Mouse (Mus musculus): ENCODE results near the gene Ldhd.
"Not testable (repeated sequence)": the region's sequence is repeated elsewhere in the genome, so short reads cannot be mapped to it uniquely, and the experiment has no call there.

Ldhd gene

GRCm38 (mm10) chr8:111630105-111630521, at the start of gene Ldhd:
Gene Ldhd, minus strand, starts transcription at chr8:111630374.
- DNase-seq (ENCODE audit: extremely low spot score, low read depth, low spot score): no peak

DNA sequence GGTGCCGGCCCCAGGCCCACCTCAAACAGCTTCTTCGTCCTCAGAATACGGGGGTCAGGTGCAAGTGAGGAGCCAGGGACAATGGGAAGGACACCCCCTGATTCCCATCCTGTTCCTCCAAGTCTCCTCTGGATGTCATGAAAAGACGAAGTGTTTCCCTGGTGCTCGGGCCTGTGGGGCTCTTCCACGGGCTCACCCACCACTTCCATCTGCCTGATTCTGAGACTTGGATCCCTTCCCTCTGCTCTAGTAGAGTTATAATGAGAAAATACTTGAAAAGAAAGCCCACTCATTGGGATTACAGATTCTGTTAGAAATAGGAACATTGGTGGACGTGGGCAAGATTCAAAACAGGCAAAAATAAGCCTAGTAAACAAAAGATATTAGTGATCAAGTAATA, 48.7 kb upstream of the Ldhd start:
- DNase-seq (ENCODE audit: extremely low spot score, low read depth, low spot score): no peak

DNA sequence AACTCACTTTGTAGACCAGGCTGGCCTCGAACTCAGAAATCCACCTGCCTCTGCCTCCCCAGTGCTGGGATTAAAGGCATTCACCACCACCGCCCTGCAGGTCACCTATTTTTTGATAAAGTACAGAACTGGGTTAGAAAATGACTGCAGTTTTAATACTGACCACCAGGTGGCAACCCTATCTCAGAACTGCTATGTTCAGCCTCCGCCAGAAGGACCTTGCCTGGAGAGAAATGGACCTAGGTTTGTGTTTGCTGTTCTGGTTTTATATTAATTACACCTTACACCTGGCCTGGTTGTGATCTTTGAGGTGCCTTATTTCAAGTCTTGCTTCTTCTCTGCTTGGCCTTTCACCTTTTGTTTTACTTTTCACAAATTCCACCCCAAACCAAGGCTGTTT, 47.9 kb upstream of the Ldhd start:
- peak; percentile 52 for DNase-seq (ENCODE audit: extremely low spot score, low read depth, low spot score)

DNA sequence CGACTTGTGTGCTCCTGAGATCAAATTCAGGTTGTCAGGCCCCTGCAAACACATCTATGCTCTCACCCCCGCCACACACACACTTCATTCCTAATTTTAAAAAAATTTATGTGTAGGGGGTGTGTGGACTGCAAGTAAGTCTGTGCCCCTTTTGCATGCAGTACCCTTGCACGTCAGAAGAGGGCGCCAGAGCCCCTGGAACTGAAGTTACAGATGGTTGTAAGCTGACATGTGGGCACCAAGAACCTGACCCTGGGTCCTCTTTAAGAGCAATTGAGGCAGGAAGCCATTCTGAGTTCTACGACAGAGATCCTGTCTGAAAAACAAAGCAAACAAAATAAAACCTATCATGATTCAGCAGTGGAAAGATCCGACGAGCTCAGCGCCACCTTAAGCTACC, 46.1 kb upstream of the Ldhd start:
- DNase-seq (ENCODE audit: extremely low spot score, low read depth, low spot score): no peak

GRCm38 (mm10) chr8:111666751-111667150, 36.6 kb upstream of the Ldhd start:
- DNase-seq (ENCODE audit: extremely low spot score, low read depth, low spot score): no peak

GRCm38 (mm10) chr8:111662473-111662872, 32.3 kb upstream of the Ldhd start:
- no peak for DNase-seq (ENCODE audit: extremely low spot score, low read depth, low spot score)

DNA sequence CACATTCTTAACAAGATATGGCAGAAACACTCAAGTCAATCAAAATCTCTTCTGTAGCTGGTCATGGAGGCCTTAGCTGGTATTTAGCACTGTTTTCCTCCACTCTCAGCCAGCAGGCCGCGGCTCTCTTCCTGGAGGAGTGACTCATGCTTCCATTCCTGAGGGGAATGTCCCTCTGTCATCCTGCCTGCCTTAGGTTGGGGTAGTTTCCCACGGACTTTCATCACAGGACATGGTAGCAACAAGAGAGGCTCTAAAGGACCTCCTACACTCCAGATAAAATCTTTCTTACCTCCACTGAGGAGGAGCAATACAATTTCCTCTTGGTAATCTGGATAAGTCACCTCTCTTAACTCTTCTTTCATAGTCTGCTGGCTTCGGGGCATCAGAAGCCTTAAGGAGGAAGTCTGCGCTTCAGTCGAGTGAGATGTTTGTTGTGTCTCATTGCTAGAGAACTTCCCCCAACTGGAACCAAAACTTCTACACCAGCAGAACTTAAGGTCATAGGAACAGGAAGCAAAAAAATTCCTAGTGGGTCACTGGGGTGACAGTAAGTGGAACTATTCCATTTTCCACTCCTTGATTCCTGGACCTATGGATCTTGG, 28.7 kb upstream of the Ldhd start:
- DNase-seq (ENCODE audit: extremely low spot score, low read depth, low spot score): no peak

DNA sequence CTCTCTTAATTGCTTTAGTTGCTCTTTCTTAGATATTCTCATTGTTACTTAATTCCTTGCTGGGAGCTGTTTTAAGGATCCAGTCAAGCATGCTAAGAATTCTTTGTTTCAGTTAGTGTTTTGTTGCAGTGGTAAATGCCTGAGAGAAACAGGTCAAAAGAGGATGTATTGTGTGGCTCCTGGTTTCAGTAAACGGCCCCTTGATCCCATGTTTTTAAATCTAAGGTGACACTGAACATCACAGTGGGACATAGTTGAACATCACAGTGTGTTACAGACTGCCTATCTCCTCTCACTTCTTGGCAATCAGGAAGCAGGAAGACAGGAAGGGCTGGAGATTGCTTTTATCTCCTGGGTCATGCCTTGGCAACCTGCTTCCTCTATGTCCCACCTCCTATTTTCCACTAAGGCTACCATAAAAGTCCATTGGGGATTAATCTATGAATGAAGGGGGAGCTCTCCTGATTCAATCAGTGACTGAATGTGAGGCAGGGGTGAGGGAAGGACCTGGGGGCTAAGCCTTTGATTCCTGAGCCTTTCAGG, 27.2 kb upstream of the Ldhd start:
- no peak for DNase-seq (ENCODE audit: extremely low spot score, low read depth, low spot score)

DNA sequence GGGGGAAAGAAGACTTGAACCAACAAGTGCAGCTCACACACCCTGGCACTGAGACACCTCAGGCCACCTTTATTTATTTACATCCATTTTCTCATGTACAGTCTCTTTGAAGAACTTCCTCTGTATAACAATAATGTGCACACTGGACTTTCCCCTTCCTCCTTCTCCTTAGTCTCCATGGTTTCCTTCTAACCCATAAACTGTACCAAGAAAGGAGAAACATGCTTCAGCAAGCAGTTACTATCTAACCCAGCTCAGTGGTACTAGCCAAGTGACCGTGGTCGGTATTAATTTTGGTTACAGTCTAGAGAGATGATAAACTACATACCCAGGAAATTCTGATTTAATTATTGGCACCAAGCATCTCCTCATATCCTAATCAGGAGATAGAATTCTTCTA, 23.4 kb upstream of the Ldhd start:
- DNase-seq (ENCODE audit: extremely low spot score, low read depth, low spot score): no peak

DNA sequence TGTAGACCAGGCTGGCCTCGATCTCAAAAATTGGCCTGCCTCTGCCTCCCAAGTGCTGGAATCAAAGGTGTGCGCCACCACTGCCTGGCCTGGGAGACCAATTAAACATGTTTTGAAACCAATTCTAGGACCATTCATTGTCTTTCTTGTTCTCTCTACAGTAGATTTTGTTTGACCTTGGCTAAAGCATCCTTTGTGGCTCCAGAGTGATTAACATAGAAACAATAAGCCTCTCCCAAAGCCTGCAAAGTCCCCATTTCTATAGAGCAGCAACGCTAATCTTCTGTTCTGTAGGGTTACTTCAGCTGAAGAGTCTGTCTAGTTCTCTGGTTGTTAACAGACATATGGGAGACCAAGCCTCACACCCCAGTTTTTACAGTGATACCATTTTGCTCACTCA, 20.5 kb upstream of the Ldhd start:
- no peak for DNase-seq (ENCODE audit: extremely low spot score, low read depth, low spot score)

DNA sequence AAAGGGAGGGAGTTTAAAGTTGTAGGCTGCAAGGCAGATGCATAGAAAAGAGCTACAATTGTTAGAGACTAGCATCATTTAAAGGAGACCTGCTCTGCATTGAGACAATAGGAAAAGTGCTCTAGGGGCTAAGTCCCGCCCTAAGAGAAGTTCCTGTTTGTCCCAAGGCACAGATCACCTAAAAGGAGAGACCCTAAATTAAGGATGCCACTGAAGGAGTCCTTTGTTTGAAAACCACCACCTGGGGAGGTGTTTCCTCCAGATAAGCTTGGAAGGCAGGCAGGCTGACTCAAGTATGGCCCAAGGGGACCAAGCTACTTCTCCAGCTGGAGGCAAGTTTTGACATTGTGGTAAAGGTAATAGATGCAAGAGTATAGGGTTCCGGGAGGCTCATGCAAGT, 18.7 kb upstream of the Ldhd start:
- DNase-seq (ENCODE audit: extremely low spot score, low read depth, low spot score): no peak

DNA sequence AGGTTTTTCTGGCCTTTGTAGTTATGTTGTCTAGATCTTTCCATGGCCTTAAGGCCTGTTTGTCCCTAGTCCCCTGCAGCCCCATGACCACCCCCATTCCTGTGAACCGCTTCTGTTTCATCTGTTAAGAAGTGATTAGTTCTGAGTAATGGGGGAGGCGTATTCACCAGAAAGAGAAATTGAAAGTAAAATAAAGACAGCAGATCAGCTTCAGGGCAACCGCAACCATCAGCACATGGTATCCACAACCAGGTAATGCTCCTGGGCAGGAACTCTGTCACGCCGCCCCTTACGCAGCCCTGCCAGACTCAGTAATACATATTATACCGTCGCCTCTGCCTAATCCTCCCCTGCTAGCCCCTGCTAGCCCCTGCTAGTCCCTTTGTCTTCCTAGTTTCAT, 15.5 kb upstream of the Ldhd start:
- no peak for DNase-seq (ENCODE audit: extremely low spot score, low read depth, low spot score)

DNA sequence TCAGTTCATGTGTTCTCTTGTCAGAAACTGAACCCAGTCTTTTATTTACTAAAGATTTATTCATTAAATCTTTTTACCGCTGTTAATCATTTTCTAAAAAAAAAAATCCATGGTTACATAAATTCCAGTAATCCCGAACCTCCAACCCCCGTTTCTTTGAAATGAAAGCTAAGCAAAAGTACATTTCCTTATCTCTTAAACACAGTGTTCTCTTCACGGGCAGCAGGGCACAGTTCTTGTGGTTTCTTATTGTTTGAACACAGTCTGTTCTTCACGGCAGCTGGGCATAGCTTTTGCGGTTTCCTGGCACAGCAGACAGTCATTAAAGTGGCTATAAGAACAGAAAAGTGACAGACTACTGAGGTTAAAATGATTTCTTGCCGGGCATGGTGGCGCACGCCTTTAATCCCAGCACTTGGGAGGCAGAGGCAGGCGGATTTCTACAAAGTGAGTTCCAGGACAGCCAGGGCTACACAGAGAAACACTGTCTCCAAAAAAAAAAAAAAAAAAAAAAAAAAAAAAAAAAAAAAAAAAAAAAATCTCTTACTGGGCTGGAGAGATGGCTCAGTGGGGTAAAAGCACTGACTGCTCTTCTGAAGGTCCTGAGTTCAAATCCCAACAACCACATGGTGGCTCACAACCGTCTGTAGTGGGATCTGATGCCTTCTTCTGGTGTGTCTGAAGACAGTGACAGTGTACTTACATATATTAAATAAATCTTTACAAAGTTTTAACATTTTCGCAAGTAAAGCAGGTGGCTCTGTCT, 14.3 kb upstream of the Ldhd start:
- DNase-seq (ENCODE audit: extremely low spot score, low read depth, low spot score): not testable (repeated sequence)

- DNase-seq (ENCODE audit: extremely low spot score, low read depth, low spot score): peak; percentile 91
Measured at GRCm38 (mm10) chr8:111643264-111644141, 13.3 kb upstream of the Ldhd start, which contains the start of gene Zfp1. Gene Zfp1, plus strand, starts transcription at chr8:111643401.

GRCm38 (mm10) chr8:111642939-111643263, 12.7 kb upstream of the Ldhd start:
- no peak for DNase-seq (ENCODE audit: extremely low spot score, low read depth, low spot score)

DNA sequence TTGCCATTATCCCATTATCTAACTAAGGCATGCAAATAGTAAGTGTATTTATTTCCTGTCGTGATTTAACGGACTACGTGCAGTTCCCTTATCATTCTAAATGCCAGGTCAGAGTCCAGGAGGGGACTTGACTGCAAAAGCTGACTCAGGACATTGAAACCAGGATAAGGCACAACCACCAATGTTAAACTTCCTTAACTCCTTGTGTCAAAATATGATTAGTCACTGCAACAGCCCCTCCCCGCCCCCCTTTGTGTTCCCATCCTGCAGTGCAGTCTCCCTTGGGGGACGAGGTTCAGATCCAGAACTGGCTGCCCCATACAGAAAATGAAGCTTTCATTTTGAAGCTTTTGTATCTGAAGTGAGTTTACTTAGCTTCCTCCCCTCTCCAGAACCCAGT, 12.3 kb upstream of the Ldhd start:
- DNase-seq (ENCODE audit: extremely low spot score, low read depth, low spot score): no peak

DNA sequence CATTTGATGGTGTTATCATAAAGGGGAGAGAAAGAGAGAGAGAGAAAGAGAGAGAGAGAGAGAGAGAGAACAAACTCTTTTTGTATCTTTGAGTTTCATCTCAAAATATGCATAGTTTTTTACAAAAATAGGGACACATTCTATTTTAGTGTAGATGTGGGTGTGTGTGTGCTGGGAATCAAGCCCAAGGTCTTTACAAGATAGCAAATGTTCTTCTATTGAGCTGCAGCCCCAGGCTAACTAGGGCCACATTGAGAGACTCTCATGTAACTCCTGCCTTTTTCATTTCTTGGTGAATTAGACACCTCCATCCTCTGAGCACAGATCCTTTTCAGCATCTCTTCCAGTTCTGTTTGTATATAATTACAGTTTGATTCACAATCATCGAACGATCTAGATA, 10.9 kb upstream of the Ldhd start:
- no peak for DNase-seq (ENCODE audit: extremely low spot score, low read depth, low spot score)

DNA sequence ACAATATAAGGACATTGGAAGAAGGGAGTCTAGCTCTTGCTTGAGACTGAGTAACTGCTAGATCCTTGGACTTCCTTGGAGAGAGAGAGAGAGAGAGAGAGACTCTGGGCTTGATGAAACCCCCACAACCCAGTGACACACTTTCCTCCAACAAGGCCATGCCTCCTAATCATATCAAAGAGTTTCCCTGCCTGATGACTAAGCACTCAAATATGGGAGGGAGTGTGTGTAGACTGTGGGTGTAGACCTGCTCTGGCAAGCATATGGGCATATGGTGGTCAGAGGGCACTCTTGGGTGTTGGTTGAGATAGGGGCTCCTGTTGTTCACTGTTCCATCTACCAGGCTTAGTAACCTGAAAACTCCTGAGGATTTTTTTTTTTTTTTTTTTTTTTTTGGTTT, 7.9 kb upstream of the Ldhd start:
- DNase-seq (ENCODE audit: extremely low spot score, low read depth, low spot score): no peak

GRCm38 (mm10) chr8:111632976-111633375, 2.8 kb upstream of the Ldhd start:
- no peak for DNase-seq (ENCODE audit: extremely low spot score, low read depth, low spot score)

DNA sequence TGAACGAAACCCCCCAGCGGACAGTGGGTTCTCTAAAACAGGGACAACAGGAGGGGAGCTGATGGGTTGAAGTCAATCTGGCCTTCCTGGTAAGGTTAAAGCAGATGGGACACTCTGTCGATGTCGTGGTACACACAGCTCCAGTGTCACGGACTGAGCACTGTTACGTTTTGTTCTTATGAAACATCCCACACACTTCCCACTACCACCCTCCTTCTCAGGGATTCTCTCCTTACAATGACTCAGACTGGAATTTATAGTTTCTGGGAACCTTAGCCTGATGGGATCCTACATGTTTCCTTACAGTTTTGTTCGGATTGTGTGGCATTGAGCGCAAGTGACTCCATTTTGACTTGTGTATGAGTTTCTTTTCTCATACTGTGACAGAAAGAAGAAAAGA, 1.4 kb upstream of the Ldhd start:
- DNase-seq (ENCODE audit: extremely low spot score, low read depth, low spot score): no peak

DNA sequence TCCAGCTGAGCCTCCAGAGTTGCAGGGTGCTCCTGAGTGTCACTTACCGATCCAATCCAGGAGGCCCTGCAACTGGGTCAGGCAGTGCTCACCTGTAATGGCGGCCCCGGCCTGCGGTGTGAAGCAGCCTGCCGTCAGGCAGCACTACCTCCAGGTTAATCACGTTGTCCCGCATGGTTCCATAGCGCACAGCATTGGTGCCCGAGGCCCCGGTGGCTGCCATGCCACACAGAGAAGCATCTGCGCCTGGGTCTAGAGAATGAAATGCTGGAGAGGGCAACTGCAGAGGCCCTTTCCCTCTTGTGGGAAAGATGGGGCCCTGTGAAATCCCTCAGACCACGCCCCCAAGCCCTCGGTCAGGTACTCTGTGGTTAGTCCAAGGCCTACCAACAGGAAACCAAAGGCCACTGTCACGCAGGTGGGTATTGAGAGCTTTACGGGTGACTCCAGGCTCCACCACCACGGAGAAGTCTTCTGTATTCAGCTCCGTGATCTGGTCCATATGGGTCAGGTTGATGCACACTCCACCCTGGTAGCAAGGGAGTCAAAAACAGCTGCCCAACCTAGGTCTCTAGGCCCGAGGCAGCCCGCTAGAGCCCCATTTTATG, 1.2 kb downstream of the Ldhd start:
- DNase-seq (ENCODE audit: extremely low spot score, low read depth, low spot score): no peak
